Mouse (Mus musculus): ENCODE results near the gene Cyb5d2.

DNA sequence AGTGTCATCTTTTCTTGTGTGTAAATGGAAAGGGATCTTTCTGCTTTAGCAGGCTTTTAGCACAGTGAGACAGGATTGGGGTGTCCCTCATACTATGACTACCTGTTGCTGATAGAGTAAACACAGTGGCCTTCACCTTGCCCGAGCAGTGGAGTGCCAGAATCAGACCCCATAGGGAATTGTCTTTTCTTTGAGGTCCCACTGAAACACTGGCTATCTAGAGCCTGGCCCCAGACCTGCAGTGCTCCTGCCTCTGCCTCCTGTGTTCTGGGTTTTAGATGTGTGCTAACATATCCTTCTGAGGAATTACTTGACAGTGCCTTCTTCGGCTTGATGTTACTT is 60.5 kb downstream of the Cyb5d2 start:
- TF ChIP-seq POLR2A (IDR thresholded peaks at IDR 0.05; ENCODE audit: control insufficient read depth, extremely low read depth, insufficient read depth, low read length, poor library complexity) (no peak), CTCF (IDR thresholded peaks at IDR 0.05; ENCODE audit: borderline replicate concordance, control insufficient read depth, extremely low read depth, insufficient read depth, low read length, poor library complexity) (no peak)

All from thymus, adult 2 months (tissue).